Mouse (Mus musculus) midbrain, postnatal 0 days (tissue): ENCODE data around the gene Gm29427. TPM values are rescaled to one million over a fixed set of nuclear protein-coding genes. Genes with fewer than 3 reads are reported as not detected.
"Not testable (repeated sequence)": the region's sequence is repeated elsewhere in the genome, so short reads cannot be mapped to it uniquely, and the experiment has no call there.

Experiments used
- ATAC-seq: fragments of 200-750 bp; cut with Nextera tagmentation; 2 replicates; pipeline ENCODE4 v1.8.0; 2017; ENCODE audit warnings: moderate number of reproducible peaks, mild to moderate bottlenecking, moderate TSS enrichment, moderate library complexity; ENCODE audit not compliant: low FRiP score
- DNase-seq: peaks from one replicate; pipeline ENCODE4 v3.0.0-alpha.2; 2015; ENCODE audit warnings: low spot score
- H3K27ac ChIP-seq: fragments of 300-500 bp; sonication (generic); 2 replicates; pipeline ENCODE4 v1.5.1; 2014; ENCODE audit warnings: low read depth, mild to moderate bottlenecking, low read length, mixed read lengths
- H3K27me3 ChIP-seq: fragments of 300-500 bp; sonication (generic); 2 replicates; pipeline ENCODE4 v1.6.1; 2014; ENCODE audit warnings: low read length, control low read depth, mixed read lengths; ENCODE audit not compliant: insufficient read depth
- H3K36me3 ChIP-seq: fragments of 300-500 bp; sonication (generic); 2 replicates; pipeline ENCODE4 v1.6.1; 2014; ENCODE audit warnings: low read length, control low read depth, mixed read lengths; ENCODE audit not compliant: insufficient read depth
- H3K4me1 ChIP-seq: fragments of 300-500 bp; sonication (generic); 2 replicates; pipeline ENCODE4 v1.6.1; 2014; ENCODE audit warnings: mild to moderate bottlenecking, control low read depth, antibody characterized with exemption, low read length, mixed read lengths; ENCODE audit not compliant: insufficient read depth
- H3K4me2 ChIP-seq: fragments of 300-500 bp; sonication (generic); 2 replicates; pipeline ENCODE4 v1.6.1; 2014; ENCODE audit warnings: low read depth, mild to moderate bottlenecking, low read length, mixed read lengths; ENCODE audit not compliant: poor library complexity, severe bottlenecking
- H3K4me3 ChIP-seq: fragments of 300-500 bp; sonication (generic); 2 replicates; pipeline ENCODE4 v1.5.1; 2014; ENCODE audit warnings: low read depth, mild to moderate bottlenecking, low read length, moderate library complexity
- H3K9ac ChIP-seq: fragments of 300-500 bp; sonication (generic); replicated peaks from 2 replicates; pipeline ENCODE4 v1.6.1; 2014; ENCODE audit warnings: mild to moderate bottlenecking, low read length, moderate library complexity, mixed read lengths; ENCODE audit not compliant: poor library complexity, severe bottlenecking
- H3K9me3 ChIP-seq: fragments of 300-500 bp; sonication (generic); 2 replicates; pipeline ENCODE4 v1.6.1; 2016; ENCODE audit warnings: low read length, control low read depth
- CTCF ChIP-seq: IDR thresholded peaks from 2 replicates; pipeline ENCODE4 v1.5.1; 2016; ENCODE audit warnings: antibody characterized with exemption, mild to moderate bottlenecking
- WGBS: fragments of 180-500 bp; shearing (Covaris S2); extraction: QIAGEN DNeasy Blood & Tissue Kit; methylation state at CpG from one replicate; pipeline ENCODE4 v1.1.7; 2014; 5-methylcytosine and 5-hydroxymethylcytosine counted together
- polyA plus RNA-seq: library from polyadenylated mRNA; unstranded; fragments of >200 nt; fragmentation: Nextera tagmentation; extraction: Ambion mirVana; gene quantifications from 2 replicates; pipeline ENCODE4 v1.2.1, GENCODE M21; 2015
- total RNA-seq: library from RNA; depleted of rRNA; stranded (reverse); fragments of >200 nt; gene quantifications from 2 replicates; pipeline ENCODE4 v1.2.3, GENCODE M21; 2014

Gm29427 gene
- total and polyA plus RNA-seq, 2 experiments from 2014 or later: not detected

DNA sequence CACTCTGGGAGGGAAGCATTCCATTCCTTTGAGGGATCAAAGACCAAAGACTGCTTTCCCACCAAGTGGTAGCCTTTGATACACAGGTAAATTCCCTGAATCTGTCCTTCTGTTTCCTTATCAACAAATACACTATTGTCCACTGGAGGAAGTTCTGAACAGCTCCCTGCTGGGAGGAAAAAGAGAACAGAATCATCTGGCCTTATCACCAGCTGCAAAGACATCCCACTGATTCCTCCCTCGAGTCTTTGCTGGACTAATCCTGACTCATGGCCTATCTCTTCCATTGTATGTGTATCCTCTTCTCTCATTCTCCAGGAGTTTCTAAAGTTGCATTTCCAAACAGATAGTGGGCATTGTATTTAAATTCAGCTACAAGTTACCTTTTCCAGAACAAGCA is 31.7 kb downstream of the Gm29427 start:
- Histone ChIP-seq H3K4me2 (no peak overlapping the region), H3K9me3 (no peaks in the 10 kb centered on the region), H3K36me3 (no peaks in the 10 kb centered on the region), H3K9ac (no peak overlapping the region), H3K4me1 (no peaks in the 10 kb centered on the region), H3K27ac (no peak overlapping the region), H3K4me3 (no peak overlapping the region), H3K27me3 (no peaks in the 10 kb centered on the region)
- DNase-seq: no peak
- ATAC-seq: no peak
- no peak for TF ChIP-seq CTCF
- WGBS: 26% methylated on average over 1 of the region's 1 CpGs

- H3K4me3 ChIP-seq: no peak overlapping the region
Observed at GRCm38 (mm10) chr1:130681656-130682413, 33.8 kb downstream of the Gm29427 start.

GRCm38 (mm10) chr1:130681075-130681474 is 34.5 kb downstream of the Gm29427 start:
- Histone ChIP-seq H3K9me3 (no peaks in the 10 kb centered on the region), H3K9ac (no peak overlapping the region), H3K27ac (no peak overlapping the region), H3K4me2 (no peak overlapping the region), H3K4me1 (no peaks in the 10 kb centered on the region), H3K36me3 (no peaks in the 10 kb centered on the region), H3K4me3 (no peak overlapping the region), H3K27me3 (no peaks in the 10 kb centered on the region)
- TF ChIP-seq CTCF: no peak
- 96% methylated on average over 2 of the region's 2 CpGs for WGBS
- ATAC-seq: no peak
- no peak for DNase-seq

More at GRCm38 (mm10) chr1:130681656-130682413, 33.8 kb downstream of the Gm29427 start:
- H3K27ac ChIP-seq: no peak overlapping the region
- 78% methylated on average over 6 of the region's 6 CpGs for WGBS
- H3K36me3 ChIP-seq: no peaks in the 10 kb centered on the region
- DNase-seq (no peak), ATAC-seq (no peak)
- no peaks in the 10 kb centered on the region for H3K9me3 ChIP-seq
- H3K4me2 ChIP-seq: no peak overlapping the region
- no peaks in the 10 kb centered on the region for H3K27me3 ChIP-seq
- no peak for TF ChIP-seq CTCF
- H3K4me1 ChIP-seq: no peaks in the 10 kb centered on the region
- no peak overlapping the region for H3K9ac ChIP-seq

DNA sequence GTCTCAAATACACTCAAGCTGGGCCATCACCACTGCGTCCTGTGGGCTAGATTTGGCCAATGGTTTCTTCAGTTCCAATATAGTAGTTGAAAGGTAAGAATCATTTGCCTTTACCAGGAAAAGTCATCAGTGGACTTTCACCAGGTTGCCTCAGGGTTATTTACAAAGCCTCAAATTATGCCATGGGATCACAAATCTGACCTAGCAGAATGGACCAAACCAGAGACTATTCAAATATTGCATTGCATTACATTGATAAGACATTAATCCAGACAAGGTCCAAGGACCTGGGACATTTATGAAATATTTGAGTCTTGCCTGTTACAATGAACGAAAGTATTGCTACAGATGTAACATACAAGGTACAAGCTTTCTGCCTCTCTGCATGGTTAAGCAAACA is 37.0 kb downstream of the Gm29427 start:
- no peaks in the 10 kb centered on the region for H3K27me3 ChIP-seq
- H3K4me2 ChIP-seq: no peak overlapping the region
- H3K36me3 ChIP-seq: no peaks in the 10 kb centered on the region
- no peaks in the 10 kb centered on the region for H3K9me3 ChIP-seq
- H3K27ac ChIP-seq: no peak overlapping the region
- 85% methylated on average over 2 of the region's 2 CpGs for WGBS
- ATAC-seq (no peak), DNase-seq (no peak)
- no peak overlapping the region for H3K4me3 ChIP-seq
- TF ChIP-seq CTCF: no peak
- H3K9ac ChIP-seq: no peak overlapping the region
- H3K4me1 ChIP-seq: no peaks in the 10 kb centered on the region

DNA sequence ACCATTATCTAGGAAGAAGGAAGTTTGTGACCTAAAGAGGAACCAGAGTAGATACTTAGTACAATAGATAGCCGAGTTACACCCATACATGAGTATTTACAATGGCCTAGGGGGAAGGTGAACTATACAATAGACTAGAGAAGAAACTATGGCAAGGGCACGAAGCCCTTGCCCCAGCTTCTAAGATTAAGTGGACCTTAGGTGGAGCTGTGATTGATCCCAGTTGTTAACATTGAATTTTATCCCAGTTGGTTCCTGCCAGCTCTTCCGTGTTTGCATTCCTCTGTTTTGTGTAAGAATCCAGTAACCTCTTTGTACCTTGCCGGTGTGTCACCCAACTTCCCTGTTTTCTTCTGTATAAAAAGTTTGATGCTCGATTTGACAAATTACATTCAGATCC is 52.0 kb downstream of the Gm29427 start:
- WGBS: 87% methylated on average over 5 of the region's 5 CpGs
- not testable (repeated sequence) for H3K9ac ChIP-seq

GRCm38 (mm10) chr1:130661454-130661853 is 54.1 kb downstream of the Gm29427 start, which contains the start of gene C4bp:
TSS of gene C4bp (minus strand) at chr1:130661632.
- DNase-seq (no peak), ATAC-seq (no peak)
- H3K36me3 ChIP-seq: no peaks in the 10 kb centered on the region
- H3K4me1 ChIP-seq: no peaks in the 10 kb centered on the region
- no peak within 1 kb of the TSS for H3K4me2 ChIP-seq
- H3K27ac ChIP-seq: no peak within 1 kb of the TSS
- 86% methylated on average over 3 of the region's 3 CpGs for WGBS
- H3K27me3 ChIP-seq: no peaks in the 10 kb centered on the region
- no peak for TF ChIP-seq CTCF
- no peaks in the 10 kb centered on the region for H3K9me3 ChIP-seq
- no peak within 1 kb of the TSS for H3K9ac ChIP-seq
- no peak within 1 kb of the TSS for H3K4me3 ChIP-seq

More for the DNA sequence above, 52.0 kb downstream of the Gm29427 start:
- H3K4me1 ChIP-seq, H3K27me3 ChIP-seq, DNase-seq, H3K36me3 ChIP-seq, ATAC-seq, H3K4me2 ChIP-seq, H3K27ac ChIP-seq, H3K4me3 ChIP-seq, H3K9me3 ChIP-seq: not testable (repeated sequence)

- H3K4me3 ChIP-seq, H3K27ac ChIP-seq, H3K4me1 ChIP-seq, H3K36me3 ChIP-seq, H3K27me3 ChIP-seq, ATAC-seq, DNase-seq, H3K4me2 ChIP-seq, H3K9me3 ChIP-seq, H3K9ac ChIP-seq: not testable (repeated sequence)
- WGBS: 51% methylated on average over 5 of the region's 5 CpGs
Observed at GRCm38 (mm10) chr1:130659641-130660040, 56.0 kb downstream of the Gm29427 start.
